Mouse (Mus musculus) neural tube, embryonic 11.5 days (tissue): ENCODE data around the gene Tmem44. TPM values are rescaled to one million over a fixed set of nuclear protein-coding genes. Genes with fewer than 3 reads are reported as not detected.

Experiments
- polyA plus RNA-seq: library from polyadenylated mRNA; unstranded; fragments of >200 nt; fragmentation: Nextera tagmentation; extraction: Ambion mirVana; gene quantifications from 2 replicates; pipeline ENCODE4 v1.2.1, GENCODE M21; 2014

Tmem44 gene
- polyA plus RNA-seq, 1 experiment from 2014 or later, result 32.8 TPM

Other genes with a start within 250 kb of the Tmem44 start
- gene Gp5, start 240.1 kb downstream of the Tmem44 start, polyA plus RNA-seq, result 2.4 and 2.5 TPM in 2 replicates
- 12.5 and 13.0 TPM in 2 replicates for gene Atp13a3, start 144.9 kb downstream of the Tmem44 start, polyA plus RNA-seq
- gene Lsg1, start 36.8 kb upstream of the Tmem44 start, polyA plus RNA-seq, result 79.4 and 83.2 TPM in 2 replicates
- gene Fam43a, start 48.9 kb upstream of the Tmem44 start, polyA plus RNA-seq, result 8.5 and 10.3 TPM in 2 replicates